Mouse (Mus musculus) testis, adult 2 months (tissue): Measurements from ENCODE around the gene Armh4. TPM values are rescaled to one million over a fixed set of nuclear protein-coding genes. Genes with fewer than 3 reads are reported as not detected.
A peak's percentile ranks its signal among the peaks of the same experiment; 100 is the strongest.

Experiments used
- H3K27ac ChIP-seq: fragments of 200-500 bp; 2 replicates; pipeline ENCODE4 v1.5.1; 2012; ENCODE audit warnings: low read depth, low read length; ENCODE audit not compliant: control insufficient read depth, insufficient read depth
- H3K27me3 ChIP-seq: fragments of 200-500 bp; 2 replicates; pipeline ENCODE4 v1.6.1; 2012; ENCODE audit warnings: mild to moderate bottlenecking, low read length, moderate library complexity; ENCODE audit not compliant: control insufficient read depth, insufficient read depth
- H3K36me3 ChIP-seq: fragments of 200-500 bp; 2 replicates; pipeline ENCODE4 v1.6.1; 2012; ENCODE audit warnings: mild to moderate bottlenecking, low read length; ENCODE audit not compliant: control insufficient read depth, insufficient read depth
- H3K4me1 ChIP-seq: fragments of 200-500 bp; 2 replicates; pipeline ENCODE4 v1.6.1; 2012; ENCODE audit warnings: low read length; ENCODE audit not compliant: control insufficient read depth, insufficient read depth
- H3K4me3 ChIP-seq: fragments of 200-500 bp; 2 replicates; pipeline ENCODE4 v1.5.1; 2012; ENCODE audit warnings: low read depth, mild to moderate bottlenecking, low read length, moderate library complexity, mixed read lengths; ENCODE audit not compliant: control insufficient read depth
- CTCF ChIP-seq: fragments of 200-500 bp; IDR thresholded peaks from 2 replicates; pipeline ENCODE4 v1.5.1; 2012; ENCODE audit warnings: low read depth, mild to moderate bottlenecking, inconsistent platforms, low read length, moderate library complexity; ENCODE audit not compliant: control insufficient read depth, insufficient read depth, insufficient replicate concordance
- POLR2A ChIP-seq: fragments of 200-500 bp; IDR thresholded peaks from 2 replicates; pipeline ENCODE4 v1.6.1; 2012; ENCODE audit warnings: low read depth, mild to moderate bottlenecking, inconsistent platforms, low read length, moderate library complexity; ENCODE audit not compliant: control insufficient read depth
- polyA plus RNA-seq: library from polyadenylated mRNA; depleted of rRNA; stranded (reverse); fragments of >200 nt; gene quantifications from 2 replicates; pipeline ENCODE4 v1.2.3, GENCODE M21; 2012

Gene Armh4
- polyA plus RNA-seq, 1 experiment, result 0.22 TPM

DNA sequence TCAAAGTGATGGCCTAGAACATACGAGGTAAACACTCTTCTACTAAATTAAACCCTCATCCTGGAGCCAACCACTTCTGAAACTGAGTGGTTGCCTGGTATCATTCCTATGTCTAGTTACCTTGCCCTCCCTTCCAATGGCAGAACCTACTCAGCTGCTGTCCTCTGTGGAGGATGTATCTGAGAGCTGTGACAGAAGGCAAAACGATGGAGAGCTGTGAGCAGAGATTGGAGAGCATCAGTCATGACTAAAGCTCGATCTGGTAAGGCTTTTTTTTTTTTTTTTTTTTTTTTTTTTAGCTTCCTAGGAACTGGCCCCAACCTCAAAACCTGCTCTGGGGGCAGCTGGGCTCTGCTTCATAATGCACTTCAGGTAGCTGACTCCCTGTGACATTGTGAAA lies 60.4 kb downstream of the Armh4 start:
- no peaks in the 10 kb centered on the region for H3K36me3 ChIP-seq
- no peak overlapping the region; the same call in 1 of the 2 replicates for H3K27ac ChIP-seq
- no peak overlapping the region for H3K4me3 ChIP-seq
- no peaks in the 10 kb centered on the region for H3K4me1 ChIP-seq
- H3K27me3 ChIP-seq, result no peaks in the 10 kb centered on the region
- no peak for TF ChIP-seq POLR2A
- no peak for TF ChIP-seq CTCF

DNA sequence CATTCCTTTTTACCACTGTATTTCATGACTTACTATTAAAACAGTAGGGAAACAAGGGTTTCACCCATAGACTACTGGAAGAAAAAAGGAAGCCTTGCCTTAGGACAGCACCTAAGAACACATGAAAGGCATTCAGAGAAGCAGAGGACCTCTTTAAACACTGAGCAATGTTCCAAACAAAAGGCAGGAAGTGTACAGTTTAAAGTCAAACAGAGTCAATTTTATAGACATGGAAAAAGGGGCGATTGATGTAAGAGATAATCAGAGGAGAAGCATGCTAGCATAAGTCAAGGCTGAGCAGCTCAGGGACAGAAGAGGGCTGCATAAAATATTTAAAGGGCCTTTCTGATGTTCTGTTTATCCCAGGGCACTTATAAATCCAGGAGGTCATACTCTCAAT lies 61.9 kb downstream of the Armh4 start:
- H3K4me1 ChIP-seq, result no peaks in the 10 kb centered on the region
- TF ChIP-seq CTCF (no peak), POLR2A (no peak)
- no peaks in the 10 kb centered on the region for H3K36me3 ChIP-seq
- H3K27ac ChIP-seq, result no peak overlapping the region
- no peaks in the 10 kb centered on the region for H3K27me3 ChIP-seq
- no peak overlapping the region for H3K4me3 ChIP-seq

DNA sequence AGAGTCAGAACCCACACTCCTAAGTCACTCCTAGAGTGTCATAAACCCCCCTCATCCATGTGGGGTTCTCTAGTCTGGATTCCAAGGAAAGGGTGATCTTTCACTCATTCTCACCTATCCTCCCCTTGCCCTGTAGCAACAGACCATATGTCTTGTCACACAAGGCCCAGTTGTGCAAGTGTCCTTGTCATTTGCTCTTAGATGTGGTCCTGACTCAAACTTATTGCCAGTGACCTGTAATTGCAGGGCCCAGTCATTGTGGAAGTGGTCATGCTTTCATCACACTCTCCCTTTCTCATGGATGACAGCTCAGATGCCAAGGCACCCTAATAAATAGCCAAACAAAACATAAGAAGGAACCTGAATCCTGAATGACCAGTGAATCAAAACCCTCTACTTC lies 63.5 kb downstream of the Armh4 start:
- Histone ChIP-seq H3K36me3 (no peaks in the 10 kb centered on the region), H3K27me3 (no peaks in the 10 kb centered on the region), H3K4me3 (no peak overlapping the region), H3K4me1 (no peaks in the 10 kb centered on the region), H3K27ac (no peak overlapping the region)
- TF ChIP-seq CTCF, result no peak
- TF ChIP-seq POLR2A, result no peak

DNA sequence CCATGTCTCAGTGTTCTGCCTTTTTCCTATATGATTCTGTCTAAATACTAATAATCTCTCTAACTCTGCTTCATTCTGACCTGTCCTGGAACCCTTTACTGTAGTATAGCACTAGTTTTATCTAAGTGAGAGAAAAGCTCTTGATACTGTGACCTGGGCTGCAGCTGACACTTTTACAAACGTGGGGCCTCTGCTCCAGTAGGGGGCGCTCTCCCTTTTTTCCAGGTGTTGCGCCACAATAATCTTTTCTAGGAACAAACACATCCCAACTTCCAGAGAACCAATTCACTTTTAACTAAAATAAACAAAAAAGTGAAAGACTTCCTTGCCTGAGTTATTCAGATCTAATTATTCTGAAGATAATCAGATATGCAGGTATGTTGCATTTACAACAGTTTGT lies 72.2 kb downstream of the Armh4 start:
- H3K36me3 ChIP-seq, result no peaks in the 10 kb centered on the region
- H3K27ac ChIP-seq, result no peak overlapping the region
- H3K4me3 ChIP-seq, result no peak overlapping the region
- H3K4me1 ChIP-seq, result no peaks in the 10 kb centered on the region
- H3K27me3 ChIP-seq, result no peaks in the 10 kb centered on the region
- TF ChIP-seq CTCF (peak; percentile 29; the same call in 1 of the 2 replicates), POLR2A (no peak)

DNA sequence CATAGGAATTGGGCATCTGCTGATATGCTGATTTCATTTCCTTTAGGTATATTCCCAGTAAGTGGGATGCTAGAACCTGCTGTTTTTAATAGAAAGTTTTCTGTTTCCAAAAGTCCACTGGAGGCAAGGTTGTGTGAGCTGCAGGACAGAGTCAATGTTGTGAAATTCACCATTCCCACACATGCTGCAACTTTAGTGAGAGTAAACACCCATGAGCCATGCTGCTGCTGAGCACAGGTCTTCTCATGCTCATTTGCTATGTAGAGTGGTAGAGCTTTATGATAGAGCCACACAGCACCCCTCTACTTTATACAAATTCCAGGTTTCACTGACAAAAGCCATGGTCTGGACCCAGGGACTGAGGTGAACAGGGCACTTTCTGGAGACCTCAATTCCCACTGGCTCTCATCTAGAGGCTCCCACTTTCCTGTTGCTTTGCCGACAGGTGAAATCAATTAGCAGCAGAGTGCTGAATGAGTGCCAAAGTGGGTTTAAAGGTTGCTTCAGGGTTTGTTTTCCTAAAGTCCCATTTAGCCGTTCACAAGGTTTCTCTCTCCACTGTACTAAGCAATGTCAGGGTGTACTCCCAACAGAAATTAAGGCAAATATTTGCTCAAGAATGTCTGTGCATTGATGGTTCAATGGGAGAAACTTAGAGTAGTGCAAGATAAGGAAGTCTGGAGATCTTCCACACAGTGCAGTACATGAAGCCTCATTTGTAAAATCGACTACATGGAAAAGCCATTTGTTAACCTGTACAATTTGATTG lies 79.6 kb downstream of the Armh4 start:
- no peak for TF ChIP-seq CTCF
- no peak for TF ChIP-seq POLR2A
- Histone ChIP-seq H3K27ac (no peak overlapping the region), H3K27me3 (no peaks in the 10 kb centered on the region), H3K4me3 (no peak overlapping the region), H3K36me3 (no peaks in the 10 kb centered on the region), H3K4me1 (peaks cover 3% of the 10 kb centered on the region)

DNA sequence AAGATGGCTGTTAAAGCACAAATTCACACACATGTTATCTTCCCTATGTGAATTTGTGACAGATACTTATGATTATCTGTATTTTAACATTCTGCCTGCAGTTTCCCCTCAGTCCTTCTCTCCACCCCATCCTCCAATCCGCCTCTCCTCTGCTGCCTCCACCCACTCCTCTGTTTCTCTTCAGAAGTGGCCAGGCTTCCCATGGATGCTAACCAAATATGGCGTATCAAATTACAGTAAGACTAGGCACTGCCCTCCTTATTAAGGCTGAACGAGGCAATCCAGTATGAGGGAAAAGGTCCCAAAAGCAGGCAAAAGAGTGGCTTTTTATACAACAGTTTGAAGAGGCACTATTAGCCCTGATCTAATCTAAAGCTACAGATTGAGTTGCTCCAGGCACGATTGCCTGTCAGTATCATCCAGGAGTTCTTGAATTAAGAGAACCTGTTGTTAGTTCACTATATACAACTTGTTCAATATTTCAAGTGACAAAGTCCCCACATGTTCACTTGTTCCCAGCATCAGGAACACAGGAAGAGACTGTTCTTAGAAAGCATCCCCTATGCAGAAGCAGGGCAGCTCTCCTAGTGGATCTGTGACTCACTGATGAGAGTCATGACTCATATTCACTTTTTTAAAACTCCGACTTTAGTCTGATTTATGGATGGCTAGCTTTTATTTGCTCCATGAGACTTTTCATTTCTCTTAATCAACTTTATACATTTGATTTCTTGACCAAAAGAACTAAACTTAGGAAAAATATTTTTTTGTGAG lies 103.5 kb downstream of the Armh4 start:
- Histone ChIP-seq H3K27ac (no peak overlapping the region), H3K4me3 (no peak overlapping the region), H3K4me1 (no peaks in the 10 kb centered on the region), H3K27me3 (no peaks in the 10 kb centered on the region), H3K36me3 (no peaks in the 10 kb centered on the region)
- TF ChIP-seq CTCF, result no peak
- TF ChIP-seq POLR2A, result no peak

DNA sequence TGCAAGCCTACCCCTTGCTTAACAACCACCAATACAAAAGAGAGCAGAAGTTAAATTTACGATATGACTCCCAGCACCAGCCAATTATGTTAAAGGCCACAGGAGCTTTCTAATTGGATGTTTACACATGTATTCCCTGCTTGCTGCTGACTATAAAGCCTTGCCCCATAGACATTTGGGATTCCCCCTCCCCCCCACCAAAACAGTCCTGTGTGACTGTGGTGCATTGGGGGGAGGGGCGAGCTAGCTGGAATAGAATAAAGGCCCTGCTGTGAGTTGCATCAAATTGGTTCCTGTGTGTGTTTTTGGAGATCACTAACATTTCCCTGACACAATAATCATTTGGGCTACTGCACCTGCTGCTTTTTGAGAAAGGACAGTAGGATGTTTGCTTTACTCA lies 106.6 kb downstream of the Armh4 start:
- H3K4me3 ChIP-seq, result no peak overlapping the region
- H3K27me3 ChIP-seq, result no peaks in the 10 kb centered on the region
- no peaks in the 10 kb centered on the region for H3K4me1 ChIP-seq
- no peak overlapping the region for H3K27ac ChIP-seq
- H3K36me3 ChIP-seq, result no peaks in the 10 kb centered on the region
- TF ChIP-seq POLR2A (no peak), CTCF (no peak)

DNA sequence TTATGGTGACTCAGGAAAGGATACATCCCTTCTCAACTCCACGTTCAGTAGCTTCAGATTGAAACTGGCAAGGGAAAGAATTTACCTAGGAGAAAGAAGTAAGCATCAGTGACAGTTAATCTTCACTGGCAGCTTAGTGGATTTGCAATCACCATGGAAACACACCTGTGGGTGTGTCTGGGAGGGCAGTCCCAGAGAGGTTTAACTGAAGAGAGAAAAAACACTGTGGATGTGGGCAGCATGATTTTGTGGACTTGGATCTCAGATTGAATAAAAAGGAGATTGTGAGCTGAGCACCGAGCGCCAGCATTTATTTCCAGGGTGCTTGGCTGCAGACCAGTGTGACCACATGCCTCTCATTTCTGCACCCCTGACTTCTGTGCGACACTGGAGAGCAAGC lies 122.7 kb downstream of the Armh4 start:
- TF ChIP-seq POLR2A (no peak), CTCF (no peak)
- no peak overlapping the region for H3K4me3 ChIP-seq
- no peaks in the 10 kb centered on the region for H3K4me1 ChIP-seq
- H3K27ac ChIP-seq, result no peak overlapping the region
- no peaks in the 10 kb centered on the region for H3K27me3 ChIP-seq
- no peaks in the 10 kb centered on the region for H3K36me3 ChIP-seq
